Mouse (Mus musculus): ENCODE measurements around the gene Bend5. TPM values are rescaled to one million over a fixed set of nuclear protein-coding genes. Genes with fewer than 3 reads are reported as not detected.

The Bend5 gene
- polyA plus RNA-seq, 2 experiments = 38.2 to 58.3 TPM

DNA sequence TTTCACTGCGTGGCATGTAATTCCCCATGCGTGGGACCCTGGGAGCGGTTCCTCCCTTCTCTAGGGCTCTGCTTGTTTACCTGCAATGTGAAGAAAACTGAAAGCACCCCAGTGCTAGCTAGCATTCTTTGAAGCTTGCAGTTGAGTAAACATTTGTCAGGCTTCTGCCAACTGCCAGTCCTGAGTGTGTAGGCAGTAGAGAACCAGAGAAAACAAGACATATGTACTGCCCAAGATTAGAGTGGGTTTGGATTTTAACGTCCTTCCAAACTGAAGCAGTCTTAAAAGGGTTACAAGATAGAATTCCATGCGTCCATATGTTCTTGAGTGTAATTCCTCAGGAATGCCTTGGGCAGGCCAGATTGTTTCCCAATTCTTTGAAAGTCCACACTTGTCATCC, 17.6 kb downstream of the Bend5 start:
- TF ChIP-seq POLR2A (IDR thresholded peaks at IDR 0.05; ENCODE audit: borderline replicate concordance, extremely low read depth, insufficient read depth, insufficient read length) = no peak
- H3K9ac ChIP-seq (ENCODE audit: low read depth, low read length, severe bottlenecking) = no peak overlapping the region
- no peak overlapping the region for H3K4me3 ChIP-seq (replicated peaks; ENCODE audit: low read length)
- H3K27me3 ChIP-seq (ENCODE audit: control insufficient read depth, insufficient read depth, low read length) = no peaks in the 10 kb centered on the region
- no peak overlapping the region for H3K4me2 ChIP-seq (replicated peaks; ENCODE audit: low read depth, low read length, severe bottlenecking)
- H3K4me1 ChIP-seq (ENCODE audit: control insufficient read depth, insufficient read depth, low read length) = no peaks in the 10 kb centered on the region
- DNase-seq (ENCODE audit: low spot score) (no peak), ATAC-seq (ENCODE audit: low FRiP score, low read depth) (no peak)
- WGBS = 78% methylated on average over 5 of the region's 5 CpGs
- peaks cover 51% of the 10 kb centered on the region for H3K36me3 ChIP-seq (ENCODE audit: control insufficient read depth, insufficient read depth, low read length)
- H3K27ac ChIP-seq (replicated peaks; ENCODE audit: low read depth, low read length) = no peak overlapping the region
- no peaks in the 10 kb centered on the region for H3K9me3 ChIP-seq (ENCODE audit: control insufficient read depth, low read length)

DNA sequence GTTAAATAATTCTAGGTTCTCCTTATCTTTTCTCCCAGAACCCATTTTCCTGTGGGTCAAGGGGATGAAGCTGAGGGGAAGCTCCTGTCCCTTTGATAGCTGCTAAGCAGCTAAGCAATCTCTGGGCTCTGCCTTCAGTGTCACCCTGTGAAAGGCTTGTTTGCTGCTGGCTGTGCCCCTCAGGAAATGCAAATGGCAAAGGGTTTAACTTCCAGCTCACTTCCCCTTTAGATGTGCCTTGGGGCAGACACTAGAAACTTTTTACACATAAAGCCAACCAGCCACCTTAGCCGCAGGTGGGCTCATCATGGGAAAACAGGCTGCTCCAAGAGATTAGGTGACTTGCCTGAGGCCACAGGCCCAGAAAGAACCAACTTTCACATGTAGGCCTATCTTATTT, 26.9 kb downstream of the Bend5 start:
- no peak overlapping the region for H3K4me3 ChIP-seq (replicated peaks; ENCODE audit: low read length)
- H3K36me3 ChIP-seq (ENCODE audit: control insufficient read depth, insufficient read depth, low read length) = peaks cover 35% of the 10 kb centered on the region
- H3K27ac ChIP-seq (replicated peaks; ENCODE audit: low read depth, low read length) = no peak overlapping the region
- H3K9ac ChIP-seq (ENCODE audit: low read depth, low read length, severe bottlenecking) = no peak overlapping the region
- H3K27me3 ChIP-seq (ENCODE audit: control insufficient read depth, insufficient read depth, low read length) = no peaks in the 10 kb centered on the region
- no peak for TF ChIP-seq POLR2A (IDR thresholded peaks at IDR 0.05; ENCODE audit: borderline replicate concordance, extremely low read depth, insufficient read depth, insufficient read length)
- no peaks in the 10 kb centered on the region for H3K9me3 ChIP-seq (ENCODE audit: control insufficient read depth, low read length)
- no peak for ATAC-seq (ENCODE audit: low FRiP score, low read depth)
- DNase-seq (ENCODE audit: low spot score) = no peak
- 56% methylated on average over 1 of the region's 1 CpGs for WGBS
- 0 out of 2 replicates have a peak, but pooled peaks cover 5% of the 10 kb centered on the region for H3K4me1 ChIP-seq (ENCODE audit: control insufficient read depth, insufficient read depth, low read length)
- H3K4me2 ChIP-seq (replicated peaks; ENCODE audit: low read depth, low read length, severe bottlenecking) = no peak overlapping the region

DNA sequence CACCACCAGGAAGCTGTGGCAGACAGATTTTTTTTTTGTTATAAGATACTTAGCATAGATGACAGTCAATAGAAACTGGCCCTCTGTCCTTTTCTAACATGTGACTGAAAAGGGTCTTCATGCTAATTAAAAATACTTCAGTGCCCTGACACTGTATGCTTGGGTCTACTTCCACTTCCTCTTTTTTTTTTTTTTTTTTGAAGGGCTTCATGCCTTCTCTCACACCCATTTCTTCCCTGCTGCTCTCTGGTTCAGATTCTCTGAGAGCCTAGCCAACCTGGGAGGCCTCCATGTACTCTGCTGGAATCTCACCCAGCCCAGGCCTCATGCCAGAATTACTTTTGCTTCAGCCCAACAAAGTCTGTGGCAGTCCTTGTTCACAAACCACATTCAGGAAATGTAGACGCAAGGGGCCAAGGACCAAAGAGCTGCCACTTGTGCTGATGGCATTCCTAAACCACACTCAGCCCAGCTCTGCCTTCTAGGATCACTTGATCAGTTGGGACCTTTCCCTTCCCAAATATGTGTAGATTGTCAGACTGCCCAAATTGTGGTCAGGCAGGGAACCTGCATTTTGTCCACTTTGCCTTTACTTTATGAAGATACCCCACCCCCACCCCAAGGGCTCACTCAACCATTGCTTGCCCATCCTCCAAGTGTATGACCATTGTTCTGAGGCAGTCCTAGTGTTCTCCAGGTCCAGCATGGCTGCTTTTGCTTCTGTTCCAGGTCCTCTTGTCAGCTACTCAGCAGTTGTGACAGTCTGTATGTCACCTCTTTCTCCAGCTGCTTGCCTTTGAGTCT, 27.8 kb downstream of the Bend5 start:
- WGBS = 71% methylated on average over 1 of the region's 1 CpGs
- Histone ChIP-seq H3K4me1 (ENCODE audit: control insufficient read depth, insufficient read depth, low read length) (0 out of 2 replicates have a peak, but pooled peaks cover 5% of the 10 kb centered on the region), H3K27ac (replicated peaks; ENCODE audit: low read depth, low read length) (no peak overlapping the region), H3K4me3 (replicated peaks; ENCODE audit: low read length) (no peak overlapping the region), H3K4me2 (replicated peaks; ENCODE audit: low read depth, low read length, severe bottlenecking) (no peak overlapping the region), H3K36me3 (ENCODE audit: control insufficient read depth, insufficient read depth, low read length) (peaks cover 36% of the 10 kb centered on the region), H3K27me3 (ENCODE audit: control insufficient read depth, insufficient read depth, low read length) (no peaks in the 10 kb centered on the region), H3K9me3 (ENCODE audit: control insufficient read depth, low read length) (no peaks in the 10 kb centered on the region), H3K9ac (ENCODE audit: low read depth, low read length, severe bottlenecking) (no peak overlapping the region)
- no peak for DNase-seq (ENCODE audit: low spot score)
- no peak for ATAC-seq (ENCODE audit: low FRiP score, low read depth)
- no peak for TF ChIP-seq POLR2A (IDR thresholded peaks at IDR 0.05; ENCODE audit: borderline replicate concordance, extremely low read depth, insufficient read depth, insufficient read length)

DNA sequence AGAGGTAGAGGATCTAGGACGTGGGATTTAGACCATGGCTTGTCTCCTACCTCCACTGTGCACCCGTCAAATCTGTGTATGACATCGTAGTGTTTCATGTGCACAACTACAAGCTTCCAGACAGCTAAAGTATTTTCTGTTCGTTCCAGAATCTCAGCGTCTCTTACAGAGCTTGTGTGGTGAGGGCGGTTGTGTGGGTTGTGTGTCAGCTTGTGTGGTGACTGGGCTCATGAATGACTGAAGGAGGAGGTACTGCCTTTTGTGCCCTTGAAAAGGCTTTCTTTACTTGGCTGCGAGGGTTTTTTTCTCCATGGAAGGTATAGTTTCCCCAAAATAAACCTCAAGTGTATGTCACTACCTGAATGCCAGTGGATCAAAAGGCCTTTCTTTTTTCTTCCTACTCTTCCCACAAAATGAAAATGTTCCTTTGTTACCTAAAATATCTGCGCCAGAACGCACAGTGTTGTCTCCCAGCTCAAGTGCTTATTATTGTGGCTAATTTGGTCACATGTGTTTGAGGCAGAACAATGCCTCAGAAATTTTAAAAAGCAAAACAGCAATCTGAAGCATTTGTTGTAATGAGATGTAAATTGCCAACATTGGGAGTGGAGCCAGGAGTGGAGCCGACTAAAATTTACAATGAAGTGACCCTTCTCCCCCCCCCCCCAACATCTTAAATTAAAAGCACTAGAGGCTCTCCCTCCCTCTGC, 29.3 kb downstream of the Bend5 start:
- Histone ChIP-seq H3K4me3 (replicated peaks; ENCODE audit: low read length) (no peak overlapping the region), H3K36me3 (ENCODE audit: control insufficient read depth, insufficient read depth, low read length) (peaks cover 40% of the 10 kb centered on the region), H3K4me2 (replicated peaks; ENCODE audit: low read depth, low read length, severe bottlenecking) (no peak overlapping the region), H3K9me3 (ENCODE audit: control insufficient read depth, low read length) (no peaks in the 10 kb centered on the region), H3K27me3 (ENCODE audit: control insufficient read depth, insufficient read depth, low read length) (no peaks in the 10 kb centered on the region), H3K9ac (ENCODE audit: low read depth, low read length, severe bottlenecking) (no peak overlapping the region), H3K27ac (replicated peaks; ENCODE audit: low read depth, low read length) (no peak overlapping the region), H3K4me1 (ENCODE audit: control insufficient read depth, insufficient read depth, low read length) (0 out of 2 replicates have a peak, but pooled peaks cover 5% of the 10 kb centered on the region)
- ATAC-seq (ENCODE audit: low FRiP score, low read depth) = no peak
- no peak for DNase-seq (ENCODE audit: low spot score)
- no peak for TF ChIP-seq POLR2A (IDR thresholded peaks at IDR 0.05; ENCODE audit: borderline replicate concordance, extremely low read depth, insufficient read depth, insufficient read length)
- WGBS = 67% methylated on average over 10 of the region's 10 CpGs

- ATAC-seq (ENCODE audit: low FRiP score, low read depth) = no peak
- H3K9me3 ChIP-seq (ENCODE audit: control insufficient read depth, low read length) = no peaks in the 10 kb centered on the region
- H3K27ac ChIP-seq (replicated peaks; ENCODE audit: low read depth, low read length) = no peak overlapping the region
- H3K36me3 ChIP-seq (ENCODE audit: control insufficient read depth, insufficient read depth, low read length) = peaks cover 44% of the 10 kb centered on the region
- WGBS = 44% methylated on average over 1 of the region's 1 CpGs
- no peak for DNase-seq (ENCODE audit: low spot score)
- no peak for TF ChIP-seq POLR2A (IDR thresholded peaks at IDR 0.05; ENCODE audit: borderline replicate concordance, extremely low read depth, insufficient read depth, insufficient read length)
- no peaks in the 10 kb centered on the region for H3K27me3 ChIP-seq (ENCODE audit: control insufficient read depth, insufficient read depth, low read length)
- no peak overlapping the region for H3K4me2 ChIP-seq (replicated peaks; ENCODE audit: low read depth, low read length, severe bottlenecking)
- 0 out of 2 replicates have a peak, but pooled peaks cover 5% of the 10 kb centered on the region for H3K4me1 ChIP-seq (ENCODE audit: control insufficient read depth, insufficient read depth, low read length)
- no peak overlapping the region for H3K4me3 ChIP-seq (replicated peaks; ENCODE audit: low read length)
- no peak overlapping the region for H3K9ac ChIP-seq (ENCODE audit: low read depth, low read length, severe bottlenecking)
Measured at GRCm38 (mm10) chr4:111444616-111445160, 29.9 kb downstream of the Bend5 start.
